Mouse (Mus musculus): ENCODE results near the gene Zbed5. TPM values are rescaled to one million over a fixed set of nuclear protein-coding genes. Genes with fewer than 3 reads are reported as not detected.
"Not testable (repeated sequence)": the region's sequence is repeated elsewhere in the genome, so short reads cannot be mapped to it uniquely, and the experiment has no call there.

Zbed5 gene
- polyA plus RNA-seq, 1 experiment from 2014 or later: 2.3 TPM

DNA sequence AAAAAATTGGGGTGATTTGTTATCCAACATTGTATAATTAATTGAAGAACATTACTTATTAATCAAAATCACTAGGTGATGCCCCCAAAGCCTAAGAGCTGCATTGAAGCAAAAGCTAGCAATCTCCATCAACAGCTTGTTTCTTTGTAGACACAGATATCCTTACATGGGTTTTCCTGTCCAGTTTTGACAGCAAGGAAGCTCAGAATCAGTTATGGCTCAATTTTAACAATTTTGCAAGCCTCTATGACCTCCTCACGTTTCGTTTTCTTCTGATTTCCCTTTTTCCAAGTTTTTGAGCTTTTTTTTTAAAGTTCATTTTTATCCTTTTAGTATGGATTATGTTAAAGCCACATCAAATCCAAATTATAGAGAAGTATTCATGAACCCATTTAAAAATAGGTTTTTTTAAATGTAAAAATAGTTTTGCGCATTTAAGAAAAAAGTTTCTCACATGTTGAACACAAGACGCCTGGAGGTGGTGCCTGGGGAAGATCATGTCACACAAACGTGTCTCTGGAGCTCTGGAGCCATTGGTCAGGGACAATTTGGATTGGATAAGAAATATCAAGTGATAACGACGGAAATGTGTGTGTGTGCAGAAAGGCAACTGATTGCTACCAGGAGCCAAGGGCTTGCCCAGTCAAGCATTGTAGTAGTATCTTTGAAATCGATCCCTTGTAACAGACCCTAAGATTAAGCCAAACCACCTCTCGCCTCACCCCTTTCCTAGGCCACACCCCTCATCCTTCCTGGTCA lies 45.4 kb downstream of the Zbed5 start:
- 0 out of 2 replicates have a peak overlapping the region, but pooled peaks have one; percentile 20 for H3K27ac ChIP-seq (ENCODE audit: low read length)
- 3% methylated on average over 9 of the region's 9 CpGs for WGBS
- peak; percentile 6 for ATAC-seq (replicated peaks; ENCODE audit: extremely low read depth, insufficient read depth, low FRiP score)
- no peaks in the 10 kb centered on the region for H3K9me3 ChIP-seq (replicated peaks; ENCODE audit: control insufficient read depth, low read length)
- H3K4me2 ChIP-seq (ENCODE audit: low read depth, low read length): peak overlapping the region; percentile 69
- H3K9ac ChIP-seq (ENCODE audit: low read length): peak overlapping the region; percentile 41
- H3K4me1 ChIP-seq (ENCODE audit: control insufficient read depth, insufficient read depth, low read length): peaks cover 4% of the 10 kb centered on the region; the same call in 1 of the 2 replicates
- H3K36me3 ChIP-seq (ENCODE audit: control insufficient read depth, insufficient read depth): peaks cover 4% of the 10 kb centered on the region; the same call in 1 of the 2 replicates
- peak overlapping the region; percentile 58 for H3K4me3 ChIP-seq (ENCODE audit: low read length)
- H3K27me3 ChIP-seq (ENCODE audit: control insufficient read depth, insufficient read depth, low read length): no peaks in the 10 kb centered on the region

GRCm38 (mm10) chr5:129941495-129942045 lies 46.0 kb downstream of the Zbed5 start, which contains the start of gene Vkorc1l1:
Vkorc1l1 (plus strand) TSS chr5:129941970.
- peak within 1 kb of the TSS; percentile 77 for H3K27ac ChIP-seq (ENCODE audit: low read length)
- H3K36me3 ChIP-seq (ENCODE audit: control insufficient read depth, insufficient read depth): peaks cover 4% of the 10 kb centered on the region; the same call in 1 of the 2 replicates
- no peaks in the 10 kb centered on the region for H3K9me3 ChIP-seq (replicated peaks; ENCODE audit: control insufficient read depth, low read length)
- peak; percentile 95 for ATAC-seq (replicated peaks; ENCODE audit: extremely low read depth, insufficient read depth, low FRiP score)
- peaks cover 4% of the 10 kb centered on the region; the same call in 1 of the 2 replicates for H3K4me1 ChIP-seq (ENCODE audit: control insufficient read depth, insufficient read depth, low read length)
- peak within 1 kb of the TSS; percentile 89 for H3K9ac ChIP-seq (ENCODE audit: low read length)
- WGBS: under 1% methylated on average over 59 of the region's 59 CpGs
- no peaks in the 10 kb centered on the region for H3K27me3 ChIP-seq (ENCODE audit: control insufficient read depth, insufficient read depth, low read length)
- H3K4me3 ChIP-seq (ENCODE audit: low read length): peak within 1 kb of the TSS; percentile 89
- H3K4me2 ChIP-seq (ENCODE audit: low read depth, low read length): peak within 1 kb of the TSS; percentile 93

DNA sequence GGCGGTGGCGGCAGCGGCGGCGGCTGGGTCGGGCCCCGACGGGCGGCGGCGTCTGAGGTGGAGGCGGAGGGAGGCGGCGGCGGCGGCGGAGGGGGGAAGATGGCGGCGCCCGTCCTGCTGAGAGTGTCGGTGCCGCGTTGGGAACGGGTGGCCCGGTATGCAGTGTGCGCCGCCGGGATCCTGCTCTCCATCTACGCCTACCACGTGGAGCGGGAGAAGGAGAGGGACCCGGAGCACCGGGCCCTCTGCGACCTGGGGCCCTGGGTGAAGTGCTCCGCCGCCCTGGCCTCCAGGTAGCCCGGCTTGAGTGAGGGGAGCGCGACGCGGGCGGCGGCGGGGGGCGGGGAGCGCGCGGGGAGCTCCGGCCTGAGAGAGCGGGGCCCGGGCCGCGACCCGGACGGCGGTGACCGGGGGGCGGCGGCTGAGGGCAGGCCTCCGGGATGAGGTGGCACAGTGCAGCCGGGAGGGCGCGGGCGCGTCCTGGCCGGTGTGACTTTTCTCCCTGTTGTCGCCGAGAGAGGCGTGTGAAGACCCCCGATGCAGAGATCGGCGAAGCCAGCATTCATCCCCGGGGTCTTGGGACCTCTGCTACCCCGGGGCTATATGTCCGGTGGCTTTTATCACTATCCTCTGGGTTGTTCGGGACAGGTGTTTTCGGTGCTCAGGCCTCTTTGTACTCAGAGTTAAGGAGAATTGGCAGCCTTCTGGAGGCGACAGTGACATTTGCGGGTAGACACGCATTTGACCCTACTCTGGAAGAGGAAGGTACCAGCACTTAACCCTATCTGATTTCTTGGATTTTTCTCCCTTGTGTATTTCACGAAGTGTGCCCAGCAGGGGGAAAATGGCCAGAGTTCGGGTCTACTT lies 46.8 kb downstream of the Zbed5 start:
- H3K4me3 ChIP-seq (ENCODE audit: low read length): peak overlapping the region; percentile 89
- peak overlapping the region; percentile 89 for H3K9ac ChIP-seq (ENCODE audit: low read length)
- H3K9me3 ChIP-seq (replicated peaks; ENCODE audit: control insufficient read depth, low read length); H3K4me1 ChIP-seq (ENCODE audit: control insufficient read depth, insufficient read depth, low read length); H3K36me3 ChIP-seq (ENCODE audit: control insufficient read depth, insufficient read depth); H3K27me3 ChIP-seq (ENCODE audit: control insufficient read depth, insufficient read depth, low read length): not testable (repeated sequence)
- WGBS: under 1% methylated on average over 54 of the region's 82 CpGs
- ATAC-seq (replicated peaks; ENCODE audit: extremely low read depth, insufficient read depth, low FRiP score): peak; percentile 20; the same call in 1 of the 2 replicates
- H3K4me2 ChIP-seq (ENCODE audit: low read depth, low read length): peak overlapping the region; percentile 93
- peak overlapping the region; percentile 77 for H3K27ac ChIP-seq (ENCODE audit: low read length)

- no peak for ATAC-seq (replicated peaks; ENCODE audit: extremely low read depth, insufficient read depth, low FRiP score)
- Histone ChIP-seq H3K4me3 (ENCODE audit: low read length) (no peak overlapping the region), H3K9me3 (replicated peaks; ENCODE audit: control insufficient read depth, low read length) (no peaks in the 10 kb centered on the region), H3K9ac (ENCODE audit: low read length) (no peak overlapping the region), H3K27me3 (ENCODE audit: control insufficient read depth, insufficient read depth, low read length) (no peaks in the 10 kb centered on the region), H3K4me1 (ENCODE audit: control insufficient read depth, insufficient read depth, low read length) (peaks cover 6% of the 10 kb centered on the region), H3K36me3 (ENCODE audit: control insufficient read depth, insufficient read depth) (peaks cover 4% of the 10 kb centered on the region; the same call in 1 of the 2 replicates), H3K4me2 (ENCODE audit: low read depth, low read length) (no peak overlapping the region), H3K27ac (ENCODE audit: low read length) (no peak overlapping the region)
- 64% methylated on average over 1 of the region's 1 CpGs for WGBS
Measured at GRCm38 (mm10) chr5:129943402-129943801, 47.9 kb downstream of the Zbed5 start.

GRCm38 (mm10) chr5:129947528-129948033 lies 52.1 kb downstream of the Zbed5 start:
- Histone ChIP-seq H3K4me1 (ENCODE audit: control insufficient read depth, insufficient read depth, low read length) (peaks cover 9% of the 10 kb centered on the region), H3K27ac (ENCODE audit: low read length) (no peak overlapping the region), H3K36me3 (ENCODE audit: control insufficient read depth, insufficient read depth) (peaks cover 4% of the 10 kb centered on the region; the same call in 1 of the 2 replicates), H3K4me3 (ENCODE audit: low read length) (no peak overlapping the region), H3K27me3 (ENCODE audit: control insufficient read depth, insufficient read depth, low read length) (no peaks in the 10 kb centered on the region), H3K4me2 (ENCODE audit: low read depth, low read length) (no peak overlapping the region), H3K9ac (ENCODE audit: low read length) (no peak overlapping the region), H3K9me3 (replicated peaks; ENCODE audit: control insufficient read depth, low read length) (no peaks in the 10 kb centered on the region)
- 80% methylated on average over 2 of the region's 2 CpGs for WGBS
- ATAC-seq (replicated peaks; ENCODE audit: extremely low read depth, insufficient read depth, low FRiP score): no peak

DNA sequence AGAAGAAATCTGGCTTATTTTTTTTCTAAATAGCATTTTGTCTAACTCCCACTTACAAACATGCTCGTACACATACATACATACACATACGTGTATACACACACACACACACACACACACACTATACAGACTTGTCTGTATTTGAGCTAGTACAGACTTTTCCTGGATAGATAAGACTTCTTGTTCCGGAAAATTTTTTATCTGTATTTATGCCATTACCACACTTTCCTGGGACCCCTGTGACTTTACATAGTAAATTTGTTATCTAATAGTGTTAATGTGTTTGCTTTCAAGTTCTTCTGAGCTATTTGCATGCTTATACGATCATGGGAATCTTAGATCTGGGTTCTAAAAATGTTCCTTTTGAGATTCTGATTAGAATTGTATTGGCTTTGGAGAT lies 56.6 kb downstream of the Zbed5 start:
- peaks cover 8% of the 10 kb centered on the region for H3K4me1 ChIP-seq (ENCODE audit: control insufficient read depth, insufficient read depth, low read length)
- no peak for ATAC-seq (replicated peaks; ENCODE audit: extremely low read depth, insufficient read depth, low FRiP score)
- 75% methylated on average over 4 of the region's 4 CpGs for WGBS

More for the DNA sequence above, 56.6 kb downstream of the Zbed5 start:
- no peaks in the 10 kb centered on the region for H3K27me3 ChIP-seq (ENCODE audit: control insufficient read depth, insufficient read depth, low read length)
- H3K9me3 ChIP-seq (replicated peaks; ENCODE audit: control insufficient read depth, low read length): no peaks in the 10 kb centered on the region
- H3K9ac ChIP-seq (ENCODE audit: low read length): no peak overlapping the region
- H3K27ac ChIP-seq (ENCODE audit: low read length): no peak overlapping the region
- H3K4me3 ChIP-seq (ENCODE audit: low read length): no peak overlapping the region
- no peak overlapping the region for H3K4me2 ChIP-seq (ENCODE audit: low read depth, low read length)
- H3K36me3 ChIP-seq (ENCODE audit: control insufficient read depth, insufficient read depth): no peaks in the 10 kb centered on the region

Other genes with a start within 250 kb of the Zbed5 start
- 4.4 and 4.6 TPM in 2 replicates for gene Zfp11, start 225.6 kb upstream of the Zbed5 start, polyA plus RNA-seq (2015; fragmentation: Nextera tagmentation; extraction: Ambion mirVana)
- not detected in 2 replicates for gene Sept14, start 187.2 kb upstream of the Zbed5 start, polyA plus RNA-seq (2015; fragmentation: Nextera tagmentation; extraction: Ambion mirVana)
- gene Mrps17, start 180.2 kb upstream of the Zbed5 start, polyA plus RNA-seq (2015; fragmentation: Nextera tagmentation; extraction: Ambion mirVana): 152 and 161 TPM in 2 replicates
- gene Nipsnap2, start 170.7 kb upstream of the Zbed5 start, polyA plus RNA-seq (2015; fragmentation: Nextera tagmentation; extraction: Ambion mirVana): 398 and 419 TPM in 2 replicates
- gene Psph, start 108.3 kb upstream of the Zbed5 start, polyA plus RNA-seq (2015; fragmentation: Nextera tagmentation; extraction: Ambion mirVana): 27.7 and 33.4 TPM in 2 replicates
- gene Sumf2, start 48.7 kb upstream of the Zbed5 start, polyA plus RNA-seq (2015; fragmentation: Nextera tagmentation; extraction: Ambion mirVana): 16.3 and 21.4 TPM in 2 replicates
- gene Chchd2, start 8.3 kb upstream of the Zbed5 start, polyA plus RNA-seq (2015; fragmentation: Nextera tagmentation; extraction: Ambion mirVana): 1,037 and 1,041 TPM in 2 replicates
- 1.9 and 2.2 TPM in 2 replicates for gene Phkg1, start 2.8 kb downstream of the Zbed5 start, polyA plus RNA-seq (2015; fragmentation: Nextera tagmentation; extraction: Ambion mirVana)
- gene Nupr1l, start 12.8 kb downstream of the Zbed5 start, polyA plus RNA-seq (2015; fragmentation: Nextera tagmentation; extraction: Ambion mirVana): 1.7 and 2.3 TPM in 2 replicates
- gene Vkorc1l1, start 46.2 kb downstream of the Zbed5 start, polyA plus RNA-seq (2015; fragmentation: Nextera tagmentation; extraction: Ambion mirVana): 13.3 TPM in 2 replicates
- 36.8 and 40.1 TPM in 2 replicates for gene Gusb, start 107.3 kb downstream of the Zbed5 start, polyA plus RNA-seq (2015; fragmentation: Nextera tagmentation; extraction: Ambion mirVana)
- 20.8 and 23.0 TPM in 2 replicates for gene Asl, start 133.5 kb downstream of the Zbed5 start, polyA plus RNA-seq (2015; fragmentation: Nextera tagmentation; extraction: Ambion mirVana)
- 24.4 and 26.2 TPM in 2 replicates for gene Crcp, start 133.6 kb downstream of the Zbed5 start, polyA plus RNA-seq (2015; fragmentation: Nextera tagmentation; extraction: Ambion mirVana)
- 26.5 and 27.6 TPM in 2 replicates for gene Tpst1, start 177.6 kb downstream of the Zbed5 start, polyA plus RNA-seq (2015; fragmentation: Nextera tagmentation; extraction: Ambion mirVana)
- gene Kctd7, start 249.1 kb downstream of the Zbed5 start, polyA plus RNA-seq (2015; fragmentation: Nextera tagmentation; extraction: Ambion mirVana): 5.5 and 5.6 TPM in 2 replicates

All from heart, embryonic 16.5 days (tissue).